Mouse (Mus musculus) forebrain, embryonic 14.5 days (tissue): Measurements from ENCODE around the gene Apol9b. TPM values are rescaled to one million over a fixed set of nuclear protein-coding genes. Genes with fewer than 3 reads are reported as not detected.
"Not testable (repeated sequence)": the region's sequence is repeated elsewhere in the genome, so short reads cannot be mapped to it uniquely, and the experiment has no call there.

Experiments
- ATAC-seq: fragments of 200-750 bp; cut with Nextera tagmentation; 2 replicates; pipeline ENCODE4 v1.8.0; 2017; ENCODE audit warnings: mild to moderate bottlenecking, moderate library complexity
- DNase-seq: peaks from one replicate; pipeline ENCODE4 v3.0.0-alpha.2; 2015; ENCODE audit warnings: low spot score
- H3K27ac ChIP-seq: fragments of 300-500 bp; sonication (generic); 2 replicates; pipeline ENCODE4 v1.5.1; 2014; ENCODE audit warnings: low read depth, mild to moderate bottlenecking, control low read depth, low read length, moderate library complexity
- H3K27me3 ChIP-seq: fragments of 300-500 bp; sonication (generic); replicated peaks from 2 replicates; pipeline ENCODE4 v1.6.1; 2014; ENCODE audit warnings: low read length, control low read depth, mixed read lengths; ENCODE audit not compliant: control insufficient read depth, insufficient read depth
- H3K36me3 ChIP-seq: fragments of 300-500 bp; sonication (generic); 2 replicates; pipeline ENCODE4 v1.6.1; 2014; ENCODE audit warnings: low read length, control low read depth; ENCODE audit not compliant: control insufficient read depth, insufficient read depth
- H3K4me1 ChIP-seq: fragments of 300-500 bp; sonication (generic); 2 replicates; pipeline ENCODE4 v1.6.1; 2014; ENCODE audit warnings: antibody characterized with exemption, low read length, control low read depth; ENCODE audit not compliant: control insufficient read depth, insufficient read depth
- H3K4me2 ChIP-seq: fragments of 300-500 bp; sonication (generic); 2 replicates; pipeline ENCODE4 v1.6.1; 2014; ENCODE audit warnings: mild to moderate bottlenecking, control low read depth, low read length
- H3K4me3 ChIP-seq: fragments of 300-500 bp; sonication (generic); 2 replicates; pipeline ENCODE4 v1.5.1; 2014; ENCODE audit warnings: low read depth, low read length, control low read depth
- H3K9ac ChIP-seq: fragments of 300-500 bp; sonication (generic); 2 replicates; pipeline ENCODE4 v1.6.1; 2014; ENCODE audit warnings: mild to moderate bottlenecking, low read length, control low read depth, moderate library complexity
- H3K9me3 ChIP-seq: fragments of 300-500 bp; sonication (generic); replicated peaks from 2 replicates; pipeline ENCODE4 v1.6.1; 2016; ENCODE audit warnings: low read length, control low read depth, mixed read lengths; ENCODE audit not compliant: control insufficient read depth
- WGBS: fragments of 180-500 bp; shearing (Covaris S2); extraction: QIAGEN DNeasy Blood & Tissue Kit; methylation state at CpG from one replicate; pipeline ENCODE4 v1.1.7; 2014; 5-methylcytosine and 5-hydroxymethylcytosine counted together
- polyA plus RNA-seq: library from polyadenylated mRNA; unstranded; fragments of >200 nt; fragmentation: Nextera tagmentation; extraction: Ambion mirVana; gene quantifications from 2 replicates; pipeline ENCODE4 v1.2.1, GENCODE M21; 2014

The Apol9b gene
- polyA plus RNA-seq, 1 experiment from 2014 or later = not detected

DNA sequence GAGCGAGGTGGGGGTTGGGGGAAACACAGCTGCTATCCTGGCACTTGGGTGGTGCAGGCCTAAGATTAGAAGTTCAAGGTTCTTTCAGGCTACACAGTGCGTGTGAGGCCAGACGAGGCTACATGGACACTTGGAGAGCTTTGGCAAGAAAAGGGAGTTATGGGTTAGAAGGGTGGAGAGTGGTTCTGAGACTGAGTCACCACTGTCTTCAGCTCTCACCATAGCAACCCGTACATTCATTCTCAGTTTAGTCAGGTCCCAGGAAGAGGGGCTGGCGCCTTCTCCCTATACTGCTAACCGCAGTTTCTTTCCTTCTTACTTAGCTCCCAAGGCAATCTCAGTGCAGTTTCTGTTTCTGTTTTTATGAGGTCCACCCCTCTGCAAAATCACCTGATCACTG is 12.7 kb downstream of the Apol9b start:
- not testable (repeated sequence) for H3K4me2 ChIP-seq, ATAC-seq, DNase-seq, H3K4me3 ChIP-seq, H3K27me3 ChIP-seq, H3K9ac ChIP-seq, H3K36me3 ChIP-seq, H3K4me1 ChIP-seq, H3K27ac ChIP-seq, H3K9me3 ChIP-seq
- 89% methylated on average over 6 of the region's 6 CpGs for WGBS

DNA sequence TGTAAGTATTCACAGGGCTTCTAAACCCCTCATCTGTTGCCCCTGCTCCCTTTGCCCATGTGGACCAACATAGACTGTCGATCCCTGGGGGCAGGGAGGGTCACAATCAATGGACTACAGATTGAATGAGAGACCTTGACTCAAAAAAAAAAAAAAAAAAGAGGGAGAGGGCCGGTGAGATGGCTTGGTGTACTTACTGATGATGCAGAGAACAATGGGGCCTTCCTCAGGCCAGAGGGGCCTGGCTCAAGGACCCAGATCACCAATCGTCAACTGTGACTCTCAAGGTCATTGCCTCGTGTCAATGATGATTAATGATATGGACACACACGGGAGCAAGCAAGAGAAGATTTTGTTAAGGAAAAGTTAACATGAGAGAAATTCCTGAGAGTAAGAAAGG is 15.8 kb downstream of the Apol9b start:
- no peak overlapping the region for H3K9ac ChIP-seq
- H3K9me3 ChIP-seq = no peaks in the 10 kb centered on the region
- no peaks in the 10 kb centered on the region for H3K36me3 ChIP-seq
- 52% methylated on average over 5 of the region's 5 CpGs for WGBS
- H3K27ac ChIP-seq = no peak overlapping the region
- H3K27me3 ChIP-seq = no peaks in the 10 kb centered on the region
- ATAC-seq (no peak), DNase-seq (no peak)
- no peaks in the 10 kb centered on the region for H3K4me1 ChIP-seq
- H3K4me2 ChIP-seq = no peak overlapping the region
- no peak overlapping the region for H3K4me3 ChIP-seq

DNA sequence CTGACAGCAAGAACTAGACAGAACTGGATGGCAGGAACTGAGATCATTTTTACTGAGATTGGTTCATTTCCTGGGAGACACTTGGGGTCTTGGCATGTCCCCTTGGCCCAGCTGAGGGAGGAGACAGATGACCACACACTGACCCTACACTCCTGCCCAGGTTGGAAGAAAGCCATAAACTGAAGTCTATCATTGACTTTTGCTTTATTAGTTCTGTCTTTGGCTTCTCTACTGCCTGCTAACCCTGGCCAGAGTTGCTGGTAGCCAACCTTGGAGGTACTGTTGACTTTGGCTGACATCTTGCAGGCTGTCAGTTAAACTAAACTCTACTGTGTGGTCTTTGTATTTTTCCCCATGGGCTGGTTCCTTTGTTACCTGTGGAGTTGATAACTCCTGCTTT is 16.2 kb downstream of the Apol9b start:
- no peak overlapping the region for H3K27ac ChIP-seq
- no peaks in the 10 kb centered on the region for H3K36me3 ChIP-seq
- ATAC-seq = no peak
- no peak overlapping the region for H3K9ac ChIP-seq
- no peak overlapping the region for H3K4me2 ChIP-seq
- H3K4me3 ChIP-seq = no peak overlapping the region
- H3K9me3 ChIP-seq = no peaks in the 10 kb centered on the region
- H3K27me3 ChIP-seq = no peaks in the 10 kb centered on the region
- no peak for DNase-seq
- H3K4me1 ChIP-seq = no peaks in the 10 kb centered on the region

DNA sequence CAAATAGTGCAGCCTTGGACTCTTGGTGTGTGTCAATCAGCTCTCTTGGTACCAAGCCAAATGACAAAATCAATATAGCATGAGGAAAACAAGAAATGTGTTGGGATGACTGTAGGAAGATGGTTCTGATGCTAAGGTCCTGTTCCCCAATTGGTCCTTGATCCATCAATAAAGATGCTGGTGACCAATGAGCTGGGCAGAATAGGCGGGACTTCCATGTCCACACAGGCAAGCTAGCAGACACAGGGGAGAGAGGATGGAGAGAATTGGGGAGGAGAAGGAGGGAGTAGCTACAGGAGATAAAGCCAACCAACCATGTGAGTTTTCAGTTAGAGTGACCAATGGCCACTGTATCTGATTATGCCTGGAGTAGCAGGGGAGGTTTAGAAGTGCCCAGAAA is 17.5 kb downstream of the Apol9b start:
- Histone ChIP-seq H3K4me3 (no peak overlapping the region), H3K27ac (no peak overlapping the region), H3K4me2 (no peak overlapping the region), H3K9me3 (no peaks in the 10 kb centered on the region), H3K9ac (no peak overlapping the region), H3K27me3 (no peaks in the 10 kb centered on the region), H3K4me1 (no peaks in the 10 kb centered on the region), H3K36me3 (no peaks in the 10 kb centered on the region)
- DNase-seq (peak; percentile 36), ATAC-seq (no peak)
- 95% methylated on average over 1 of the region's 1 CpGs for WGBS

DNA sequence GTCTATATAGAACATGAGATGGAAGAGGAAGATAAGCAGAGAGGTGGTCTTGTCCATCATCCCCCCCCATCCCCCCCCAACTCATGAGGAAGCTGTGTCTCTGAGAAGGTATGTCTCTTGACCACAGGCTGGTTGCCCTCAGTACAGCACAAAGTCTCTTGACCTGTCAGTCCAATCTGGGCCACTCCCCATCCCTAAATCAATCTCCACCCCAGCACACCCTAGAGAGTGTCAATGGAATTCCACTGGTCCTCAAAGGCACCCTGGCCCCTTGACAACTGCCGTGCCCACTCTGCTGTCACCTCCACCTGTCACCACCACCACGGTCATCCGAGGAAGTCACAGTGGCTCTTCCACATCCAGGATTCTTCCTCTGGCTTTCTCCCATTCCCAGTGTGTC is 19.6 kb downstream of the Apol9b start:
- Histone ChIP-seq H3K27me3 (no peaks in the 10 kb centered on the region), H3K9ac (no peak overlapping the region), H3K4me3 (no peak overlapping the region), H3K4me2 (no peak overlapping the region), H3K9me3 (no peaks in the 10 kb centered on the region), H3K4me1 (no peaks in the 10 kb centered on the region), H3K36me3 (no peaks in the 10 kb centered on the region), H3K27ac (no peak overlapping the region)
- DNase-seq (no peak), ATAC-seq (no peak)
- WGBS = 95% methylated on average over 3 of the region's 3 CpGs

DNA sequence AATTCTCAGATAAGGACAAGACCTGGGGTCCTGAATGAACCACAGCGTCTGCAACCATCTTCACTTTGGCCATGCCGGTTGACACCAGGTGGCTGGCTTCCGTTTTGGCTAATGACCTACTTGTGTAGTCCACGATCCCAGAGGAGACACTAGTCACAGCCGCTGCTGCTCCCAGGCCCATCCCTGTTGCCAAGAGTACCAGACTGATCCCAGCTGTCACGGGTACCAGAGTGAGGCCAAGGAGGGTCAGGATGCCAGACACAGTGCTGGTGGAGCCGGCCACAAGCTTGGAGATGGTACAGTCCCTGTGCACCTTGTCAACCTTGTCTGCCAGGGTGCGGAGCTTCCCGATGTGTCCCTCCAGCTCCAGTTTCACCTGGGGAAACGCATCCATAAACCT is 20.9 kb downstream of the Apol9b start:
- H3K27me3 ChIP-seq = no peaks in the 10 kb centered on the region
- no peaks in the 10 kb centered on the region for H3K4me1 ChIP-seq
- WGBS = 97% methylated on average over 10 of the region's 10 CpGs
- H3K4me3 ChIP-seq = no peak overlapping the region
- DNase-seq = no peak
- ATAC-seq = no peak
- H3K4me2 ChIP-seq = no peak overlapping the region
- no peak overlapping the region for H3K9ac ChIP-seq
- H3K36me3 ChIP-seq = no peaks in the 10 kb centered on the region
- no peaks in the 10 kb centered on the region for H3K9me3 ChIP-seq
- no peak overlapping the region for H3K27ac ChIP-seq

DNA sequence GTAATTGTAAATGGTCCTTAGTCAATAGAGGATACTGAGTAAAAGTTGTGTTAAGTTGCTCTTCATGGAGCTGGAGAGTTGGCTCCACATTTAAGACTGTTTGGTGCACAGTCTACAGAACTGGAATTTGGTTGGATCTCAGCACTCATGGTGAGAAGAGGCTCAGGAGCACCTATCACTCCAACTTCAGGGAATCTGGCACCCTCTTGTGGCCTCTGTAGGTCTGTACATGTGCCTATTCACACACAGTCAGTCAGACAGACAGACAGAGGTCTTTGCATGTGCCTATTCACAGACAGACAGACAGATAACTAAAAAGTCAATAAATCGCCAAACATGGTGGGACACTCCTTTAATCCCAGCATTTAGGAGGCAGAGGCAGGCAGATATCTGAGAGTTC is 21.6 kb downstream of the Apol9b start:
- Histone ChIP-seq H3K4me1 (no peaks in the 10 kb centered on the region), H3K4me2 (no peak overlapping the region), H3K9me3 (no peaks in the 10 kb centered on the region), H3K9ac (no peak overlapping the region), H3K27me3 (no peaks in the 10 kb centered on the region), H3K36me3 (no peaks in the 10 kb centered on the region), H3K4me3 (no peak overlapping the region), H3K27ac (no peak overlapping the region)
- ATAC-seq (no peak), DNase-seq (peak; percentile 21)
- WGBS = 38% methylated on average over 1 of the region's 1 CpGs

DNA sequence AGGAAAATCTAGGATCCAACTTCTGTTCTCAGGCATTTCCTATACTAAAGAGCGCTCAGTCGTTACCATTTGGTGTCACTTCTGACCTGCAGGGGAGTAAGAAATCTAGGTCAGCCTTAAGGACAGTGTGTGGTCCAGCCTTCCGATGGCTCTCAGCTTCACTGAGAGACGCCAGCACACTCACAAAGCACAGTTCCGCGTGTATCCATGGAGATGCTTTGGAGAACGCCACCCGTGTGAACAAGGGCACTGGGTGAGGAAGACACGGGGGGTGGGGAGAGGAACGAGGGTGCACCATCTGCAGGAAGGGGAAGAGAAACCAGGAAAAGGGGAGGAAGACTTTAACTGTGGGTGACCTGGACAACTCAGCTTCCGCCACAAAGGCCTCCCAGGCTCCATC is 23.6 kb downstream of the Apol9b start:
- Histone ChIP-seq H3K36me3 (no peaks in the 10 kb centered on the region), H3K27me3 (no peaks in the 10 kb centered on the region), H3K27ac (no peak overlapping the region), H3K4me1 (no peaks in the 10 kb centered on the region), H3K4me2 (no peak overlapping the region), H3K4me3 (no peak overlapping the region), H3K9ac (no peak overlapping the region), H3K9me3 (no peaks in the 10 kb centered on the region)
- no peak for ATAC-seq
- 63% methylated on average over 11 of the region's 11 CpGs for WGBS
- DNase-seq = no peak

DNA sequence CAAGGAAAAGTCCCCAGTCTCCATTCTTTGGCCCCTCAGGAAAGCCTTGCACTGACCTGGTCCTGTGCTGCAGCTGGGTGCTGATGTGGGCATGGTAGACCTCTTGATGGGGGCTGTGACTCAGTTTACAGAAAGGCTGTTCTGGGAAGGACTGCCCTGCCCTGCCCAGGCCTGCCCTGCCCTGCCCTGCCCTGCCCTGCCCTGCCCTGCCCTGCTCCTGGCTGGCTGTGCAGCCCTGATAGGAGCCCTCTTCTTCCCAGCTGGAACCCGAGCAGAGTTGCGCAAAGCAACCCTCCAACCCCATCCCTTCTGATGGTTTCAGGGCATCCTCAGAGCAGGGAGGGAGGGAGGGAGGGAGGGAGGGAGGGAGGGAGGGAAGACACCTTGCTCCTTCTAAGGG is 26.3 kb downstream of the Apol9b start:
- Histone ChIP-seq H3K4me3 (no peak overlapping the region), H3K27ac (no peak overlapping the region), H3K9me3 (no peaks in the 10 kb centered on the region), H3K9ac (no peak overlapping the region), H3K4me2 (no peak overlapping the region), H3K27me3 (no peaks in the 10 kb centered on the region), H3K4me1 (no peaks in the 10 kb centered on the region), H3K36me3 (peaks cover 1% of the 10 kb centered on the region; the same call in 1 of the 2 replicates)
- ATAC-seq (no peak), DNase-seq (no peak)
- 17% methylated on average over 1 of the region's 2 CpGs for WGBS

DNA sequence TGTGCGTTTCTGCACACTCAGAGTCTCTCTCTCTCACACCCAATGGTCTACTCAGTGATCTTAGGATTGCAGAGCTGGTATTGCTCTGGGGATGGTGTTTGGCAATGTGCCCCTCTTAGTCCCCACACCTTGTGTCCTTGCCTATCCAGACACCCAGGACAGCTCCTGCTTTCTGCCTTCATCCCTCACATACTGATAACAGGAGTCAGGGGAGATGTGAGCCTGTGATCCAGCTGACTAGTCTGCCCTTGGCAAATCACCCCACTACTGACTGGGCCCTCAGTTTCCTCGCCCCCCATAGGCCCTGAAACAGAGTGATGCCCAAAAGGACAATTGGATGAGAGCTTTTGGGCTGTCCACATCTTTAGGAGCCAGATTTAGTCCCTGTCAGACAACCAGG is 27.2 kb downstream of the Apol9b start:
- Histone ChIP-seq H3K9me3 (no peaks in the 10 kb centered on the region), H3K4me3 (no peak overlapping the region), H3K27ac (no peak overlapping the region), H3K4me2 (no peak overlapping the region), H3K27me3 (no peaks in the 10 kb centered on the region), H3K4me1 (no peaks in the 10 kb centered on the region), H3K9ac (no peak overlapping the region), H3K36me3 (peaks cover 10% of the 10 kb centered on the region)
- no peak for ATAC-seq
- WGBS = 68% methylated on average over 2 of the region's 2 CpGs
- no peak for DNase-seq
